Mouse (Mus musculus) embryonic fibroblast, embryonic 13.5 days (primary cell): ENCODE results near the gene Naif1.

Experiments
- CTCF ChIP-seq: IDR thresholded peaks from 2 replicates; pipeline ENCODE4 v1.5.1; 2011; ENCODE audit warnings: mild to moderate bottlenecking, control low read depth, low read length, moderate library complexity, borderline replicate concordance; ENCODE audit not compliant: insufficient read depth
- POLR2A ChIP-seq: IDR thresholded peaks from 2 replicates; pipeline ENCODE4 v1.6.1; 2011; ENCODE audit warnings: low read depth, mild to moderate bottlenecking, control low read depth, low read length, moderate library complexity

DNA sequence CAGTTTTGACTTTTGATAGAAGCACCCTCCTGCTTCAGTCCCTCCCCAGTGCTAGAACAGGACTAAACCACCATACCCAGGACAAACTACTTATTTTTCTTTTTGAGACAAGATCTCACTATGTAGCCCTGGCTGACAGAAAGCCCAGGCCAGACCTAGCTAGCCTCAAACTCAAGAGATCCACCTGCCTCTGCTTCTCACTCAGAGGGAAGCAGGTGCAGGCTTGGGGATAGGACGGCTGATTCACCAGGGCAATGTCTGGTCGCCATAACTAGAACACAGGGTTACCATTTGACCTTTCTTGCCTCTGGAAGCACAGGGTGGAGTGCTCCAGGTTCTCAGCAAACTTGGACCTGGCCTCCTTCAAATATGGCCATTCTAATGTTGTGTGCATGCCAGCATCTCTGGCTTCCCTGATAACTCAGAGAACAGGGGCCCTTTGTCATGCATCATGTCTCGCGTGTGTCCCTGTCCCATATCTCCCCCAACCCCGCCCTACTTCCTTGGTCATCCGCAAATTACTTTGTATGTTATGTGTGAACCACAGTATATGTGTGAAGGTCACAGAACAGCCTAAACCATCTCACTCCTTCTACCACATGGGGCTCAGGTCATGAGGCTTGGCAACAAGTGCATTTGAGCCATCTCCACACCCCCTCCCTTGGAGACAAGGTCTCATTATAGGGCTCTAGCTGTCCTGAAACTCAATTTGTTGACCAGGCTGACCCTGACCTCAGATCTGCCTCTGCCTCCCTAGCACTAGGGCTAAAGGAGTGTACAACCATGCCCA, 37.3 kb upstream of the Naif1 start:
- TF ChIP-seq CTCF: no peak
- TF ChIP-seq POLR2A: no peak
